Mouse (Mus musculus): ENCODE results near the gene Eln. TPM values are rescaled to one million over a fixed set of nuclear protein-coding genes. Genes with fewer than 3 reads are reported as not detected.

Gene Eln
- polyA plus RNA-seq, 1 experiment from 2014 or later: 1,769 TPM

- Histone ChIP-seq H3K36me3 (ENCODE audit: insufficient read depth, low read length) (no peaks in the 10 kb centered on the region), H3K9me3 (ENCODE audit: low read length) (no peaks in the 10 kb centered on the region), H3K4me2 (replicated peaks; ENCODE audit: low read depth, low read length) (no peak overlapping the region), H3K9ac (replicated peaks; ENCODE audit: low read depth) (no peak overlapping the region), H3K27me3 (replicated peaks; ENCODE audit: insufficient read depth, low read length) (no peaks in the 10 kb centered on the region), H3K4me3 (ENCODE audit: low read depth, low read length) (no peak overlapping the region), H3K27ac (ENCODE audit: low read length) (no peak overlapping the region), H3K4me1 (ENCODE audit: insufficient read depth, low read depth, low read length) (no peaks in the 10 kb centered on the region)
- DNase-seq (ENCODE audit: low spot score) (no peak), ATAC-seq (no peak)
- 70% methylated on average over 2 of the region's 2 CpGs for WGBS
- TF ChIP-seq CTCF (IDR thresholded peaks at IDR 0.05): no peak
- no peak for TF ChIP-seq EP300 (IDR thresholded peaks at IDR 0.05)
Observed at GRCm38 (mm10) chr5:134780146-134780545, 33.0 kb upstream of the Eln start.

DNA sequence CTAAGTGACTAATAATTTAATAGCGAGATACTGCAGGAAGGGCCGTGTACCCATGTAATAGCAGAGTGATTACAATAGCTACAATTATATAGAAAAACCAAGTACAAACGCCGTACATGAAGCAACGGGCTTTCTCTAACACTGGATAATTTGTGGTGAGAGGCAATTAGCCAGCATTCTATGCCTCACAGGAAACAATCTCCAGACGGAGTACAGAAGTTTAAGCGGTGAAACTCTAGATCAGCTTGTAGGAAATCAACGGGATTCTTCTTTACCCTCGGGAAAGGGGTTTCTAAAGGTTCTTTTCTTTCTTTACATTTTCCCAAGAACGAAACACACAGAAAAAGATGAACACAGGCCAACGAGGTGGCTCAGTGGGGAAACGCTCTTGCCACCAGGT is 29.4 kb upstream of the Eln start:
- no peak for ATAC-seq

GRCm38 (mm10) chr5:134772522-134772921 is 25.4 kb upstream of the Eln start:
- no peak overlapping the region for H3K4me3 ChIP-seq (ENCODE audit: low read depth, low read length)

More for the DNA sequence above, 29.4 kb upstream of the Eln start:
- TF ChIP-seq CTCF (IDR thresholded peaks at IDR 0.05): no peak
- TF ChIP-seq EP300 (IDR thresholded peaks at IDR 0.05): no peak
- H3K9me3 ChIP-seq (ENCODE audit: low read length): no peaks in the 10 kb centered on the region
- H3K4me3 ChIP-seq (ENCODE audit: low read depth, low read length): no peak overlapping the region
- H3K9ac ChIP-seq (replicated peaks; ENCODE audit: low read depth): no peak overlapping the region
- H3K4me2 ChIP-seq (replicated peaks; ENCODE audit: low read depth, low read length): no peak overlapping the region
- no peaks in the 10 kb centered on the region for H3K36me3 ChIP-seq (ENCODE audit: insufficient read depth, low read length)
- no peak overlapping the region for H3K27ac ChIP-seq (ENCODE audit: low read length)
- H3K27me3 ChIP-seq (replicated peaks; ENCODE audit: insufficient read depth, low read length): no peaks in the 10 kb centered on the region
- WGBS: 79% methylated on average over 12 of the region's 12 CpGs
- H3K4me1 ChIP-seq (ENCODE audit: insufficient read depth, low read depth, low read length): no peaks in the 10 kb centered on the region
- no peak for DNase-seq (ENCODE audit: low spot score)

GRCm38 (mm10) chr5:134771750-134772149 is 24.6 kb upstream of the Eln start:
- no peaks in the 10 kb centered on the region for H3K36me3 ChIP-seq (ENCODE audit: insufficient read depth, low read length)
- DNase-seq (ENCODE audit: low spot score): peak; percentile 26
- H3K27ac ChIP-seq (ENCODE audit: low read length): peak overlapping the region; percentile 47
- ATAC-seq: no peak
- no peaks in the 10 kb centered on the region for H3K4me1 ChIP-seq (ENCODE audit: insufficient read depth, low read depth, low read length)
- H3K9me3 ChIP-seq (ENCODE audit: low read length): no peaks in the 10 kb centered on the region
- no peak overlapping the region for H3K9ac ChIP-seq (replicated peaks; ENCODE audit: low read depth)
- TF ChIP-seq EP300 (IDR thresholded peaks at IDR 0.05): peak; percentile 71; the same call in 1 of the 2 replicates
- no peak for TF ChIP-seq CTCF (IDR thresholded peaks at IDR 0.05)
- no peak overlapping the region for H3K4me3 ChIP-seq (ENCODE audit: low read depth, low read length)
- no peak overlapping the region for H3K4me2 ChIP-seq (replicated peaks; ENCODE audit: low read depth, low read length)
- no peaks in the 10 kb centered on the region for H3K27me3 ChIP-seq (replicated peaks; ENCODE audit: insufficient read depth, low read length)
- whole genome bisulfite sequencing: 65% methylated on average over 3 of the region's 3 CpGs

More at GRCm38 (mm10) chr5:134772522-134772921, 25.4 kb upstream of the Eln start:
- Histone ChIP-seq H3K9me3 (ENCODE audit: low read length) (no peaks in the 10 kb centered on the region), H3K4me1 (ENCODE audit: insufficient read depth, low read depth, low read length) (no peaks in the 10 kb centered on the region), H3K9ac (replicated peaks; ENCODE audit: low read depth) (no peak overlapping the region), H3K27ac (ENCODE audit: low read length) (no peak overlapping the region), H3K4me2 (replicated peaks; ENCODE audit: low read depth, low read length) (no peak overlapping the region), H3K36me3 (ENCODE audit: insufficient read depth, low read length) (no peaks in the 10 kb centered on the region), H3K27me3 (replicated peaks; ENCODE audit: insufficient read depth, low read length) (no peaks in the 10 kb centered on the region)
- TF ChIP-seq CTCF (IDR thresholded peaks at IDR 0.05) (no peak), EP300 (IDR thresholded peaks at IDR 0.05) (peak; percentile 51; the same call in 1 of the 2 replicates)
- peak; percentile 42 for ATAC-seq
- peak; percentile 70 for DNase-seq (ENCODE audit: low spot score)
- WGBS: 39% methylated on average over 12 of the region's 12 CpGs

GRCm38 (mm10) chr5:134769181-134769580 is 22.1 kb upstream of the Eln start:
- H3K27ac ChIP-seq (ENCODE audit: low read length): no peak overlapping the region
- 41% methylated on average over 7 of the region's 7 CpGs for WGBS
- H3K4me1 ChIP-seq (ENCODE audit: insufficient read depth, low read depth, low read length): no peaks in the 10 kb centered on the region
- DNase-seq (ENCODE audit: low spot score): peak; percentile 59
- peak; percentile 86 for ATAC-seq
- TF ChIP-seq CTCF (IDR thresholded peaks at IDR 0.05): no peak
- TF ChIP-seq EP300 (IDR thresholded peaks at IDR 0.05): peak; percentile 95
- H3K4me3 ChIP-seq (ENCODE audit: low read depth, low read length): no peak overlapping the region
- H3K9me3 ChIP-seq (ENCODE audit: low read length): no peaks in the 10 kb centered on the region
- no peaks in the 10 kb centered on the region for H3K36me3 ChIP-seq (ENCODE audit: insufficient read depth, low read length)
- H3K9ac ChIP-seq (replicated peaks; ENCODE audit: low read depth): no peak overlapping the region
- no peaks in the 10 kb centered on the region for H3K27me3 ChIP-seq (replicated peaks; ENCODE audit: insufficient read depth, low read length)
- no peak overlapping the region for H3K4me2 ChIP-seq (replicated peaks; ENCODE audit: low read depth, low read length)

DNA sequence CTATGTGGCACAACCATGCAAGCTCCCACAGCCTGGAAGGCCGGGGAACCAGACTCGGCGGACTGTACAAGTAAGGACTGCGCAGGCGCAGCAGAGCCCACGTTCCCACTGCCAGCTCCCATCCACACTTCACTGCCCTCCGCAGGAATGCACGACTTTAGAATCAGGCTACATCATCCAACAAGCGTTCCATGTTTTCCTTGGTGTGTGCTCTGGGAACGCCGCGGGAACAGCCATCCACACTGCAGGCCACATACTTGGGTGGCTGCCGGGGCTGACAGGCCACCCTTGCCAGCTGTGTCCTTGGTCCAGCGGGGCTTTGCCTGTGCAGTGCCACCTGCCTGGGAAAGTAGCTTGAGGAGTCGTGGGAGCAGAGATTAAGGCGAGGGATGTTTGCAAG is 18.3 kb upstream of the Eln start:
- DNase-seq (ENCODE audit: low spot score) (no peak), ATAC-seq (no peak)
- H3K4me1 ChIP-seq (ENCODE audit: insufficient read depth, low read depth, low read length): no peaks in the 10 kb centered on the region
- 81% methylated on average over 16 of the region's 16 CpGs for WGBS
- TF ChIP-seq CTCF (IDR thresholded peaks at IDR 0.05) (no peak), EP300 (IDR thresholded peaks at IDR 0.05) (no peak)
- no peak overlapping the region for H3K27ac ChIP-seq (ENCODE audit: low read length)
- H3K9me3 ChIP-seq (ENCODE audit: low read length): no peaks in the 10 kb centered on the region
- no peak overlapping the region for H3K4me3 ChIP-seq (ENCODE audit: low read depth, low read length)
- no peak overlapping the region for H3K4me2 ChIP-seq (replicated peaks; ENCODE audit: low read depth, low read length)
- H3K36me3 ChIP-seq (ENCODE audit: insufficient read depth, low read length): no peaks in the 10 kb centered on the region
- no peak overlapping the region for H3K9ac ChIP-seq (replicated peaks; ENCODE audit: low read depth)
- no peaks in the 10 kb centered on the region for H3K27me3 ChIP-seq (replicated peaks; ENCODE audit: insufficient read depth, low read length)

DNA sequence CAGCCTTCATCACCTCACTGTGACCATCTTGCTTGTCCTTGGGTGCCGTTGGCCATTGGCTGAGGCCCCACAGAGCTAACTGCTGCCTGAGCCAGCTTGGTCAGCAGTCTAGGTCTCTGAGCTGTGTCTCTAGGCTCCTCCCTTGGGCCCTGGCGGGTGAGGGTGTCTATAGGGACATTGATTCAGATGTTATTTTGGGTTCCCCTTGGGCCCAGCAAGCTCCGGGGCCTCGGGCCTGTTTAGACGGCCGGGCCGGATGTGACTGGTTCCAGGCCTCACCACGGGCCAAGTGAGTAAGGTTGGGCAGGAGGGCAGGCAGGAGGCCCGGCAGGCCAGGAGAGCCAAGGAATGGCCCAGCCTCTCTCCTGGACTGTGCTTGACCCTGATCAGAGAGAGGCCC is 16.2 kb upstream of the Eln start:
- no peak for DNase-seq (ENCODE audit: low spot score)
- H3K4me3 ChIP-seq (ENCODE audit: low read depth, low read length): no peak overlapping the region
- no peak overlapping the region for H3K27ac ChIP-seq (ENCODE audit: low read length)
- H3K36me3 ChIP-seq (ENCODE audit: insufficient read depth, low read length): no peaks in the 10 kb centered on the region
- ATAC-seq: peak; percentile 34
- 84% methylated on average over 9 of the region's 9 CpGs for WGBS
- H3K4me2 ChIP-seq (replicated peaks; ENCODE audit: low read depth, low read length): no peak overlapping the region
- H3K9me3 ChIP-seq (ENCODE audit: low read length): no peaks in the 10 kb centered on the region
- H3K9ac ChIP-seq (replicated peaks; ENCODE audit: low read depth): no peak overlapping the region
- no peaks in the 10 kb centered on the region for H3K27me3 ChIP-seq (replicated peaks; ENCODE audit: insufficient read depth, low read length)
- TF ChIP-seq EP300 (IDR thresholded peaks at IDR 0.05) (no peak), CTCF (IDR thresholded peaks at IDR 0.05) (no peak)
- H3K4me1 ChIP-seq (ENCODE audit: insufficient read depth, low read depth, low read length): no peaks in the 10 kb centered on the region
